Mouse (Mus musculus) left cerebral cortex, postnatal 10 days (tissue): ENCODE measurements around the gene Patj. TPM values are rescaled to one million over a fixed set of nuclear protein-coding genes. Genes with fewer than 3 reads are reported as not detected.
"Not testable (repeated sequence)": the region's sequence is repeated elsewhere in the genome, so short reads cannot be mapped to it uniquely, and the experiment has no call there.

Experiments used
- DNase-seq, 2 experiments: peaks; one replicate each; pipeline ENCODE4 v3.0.0; 2021 to 2022; ENCODE audit warnings: low spot score in 2 of 2, mixed read lengths in 1 of 2; ENCODE audit errors: extremely low spot score in 1 of 2
- intact Hi-C: fragments of 180-260 bp; cut with DNase I; formaldehyde crosslinking; loops from one replicate; pipeline ENCODE4 v1.15.1; 2025
- total RNA-seq, 2 experiments: library from RNA; stranded (reverse); gene quantifications; 2 replicates each; pipeline ENCODE4 v1.2.3; 2021

Gene Patj
- total RNA-seq, 2 experiments from 2014 or later: 7.7 to 8.1 TPM

DNA sequence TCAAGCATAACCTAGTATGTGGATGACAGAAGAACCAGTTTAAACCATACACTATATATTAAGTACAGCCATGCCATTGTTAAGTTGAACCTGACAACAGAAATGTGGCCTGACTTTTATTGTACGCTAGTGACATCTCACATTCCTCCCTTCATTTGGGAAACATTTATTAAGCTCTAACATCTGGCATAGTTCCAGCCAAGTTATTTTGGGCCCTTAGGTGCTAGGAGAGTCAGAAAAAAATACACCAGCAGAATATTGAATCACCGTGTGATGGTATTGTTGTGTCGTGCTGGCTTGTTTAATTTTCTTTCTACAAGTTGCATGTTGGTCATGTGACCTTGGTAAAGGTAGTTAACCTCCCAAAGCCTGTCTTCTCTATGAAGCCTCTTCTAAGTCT is 218.8 kb downstream of the Patj start:
- intact Hi-C loops: no loop called here
- no peak for DNase-seq

DNA sequence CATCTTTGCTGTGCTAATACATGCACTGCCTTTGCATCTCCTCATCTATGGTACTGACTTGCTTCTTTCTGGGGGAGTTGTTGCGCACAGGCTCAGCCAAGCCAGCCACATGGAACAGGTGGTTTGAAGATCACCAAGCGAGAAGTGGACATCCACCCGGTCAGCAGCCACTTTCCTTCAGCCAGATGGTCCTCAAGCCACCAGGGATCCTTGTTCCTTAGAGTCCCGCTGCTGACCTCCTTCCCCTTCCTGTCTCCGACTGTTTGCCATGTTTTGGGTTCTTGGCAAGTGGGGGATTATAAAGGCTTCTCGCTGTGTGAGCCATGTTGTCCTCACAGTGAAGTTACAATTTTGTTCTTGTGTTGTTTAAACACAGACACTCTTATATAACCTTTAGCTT is 223.6 kb downstream of the Patj start:
- intact Hi-C loops: no loop called here
- no peak for DNase-seq

DNA sequence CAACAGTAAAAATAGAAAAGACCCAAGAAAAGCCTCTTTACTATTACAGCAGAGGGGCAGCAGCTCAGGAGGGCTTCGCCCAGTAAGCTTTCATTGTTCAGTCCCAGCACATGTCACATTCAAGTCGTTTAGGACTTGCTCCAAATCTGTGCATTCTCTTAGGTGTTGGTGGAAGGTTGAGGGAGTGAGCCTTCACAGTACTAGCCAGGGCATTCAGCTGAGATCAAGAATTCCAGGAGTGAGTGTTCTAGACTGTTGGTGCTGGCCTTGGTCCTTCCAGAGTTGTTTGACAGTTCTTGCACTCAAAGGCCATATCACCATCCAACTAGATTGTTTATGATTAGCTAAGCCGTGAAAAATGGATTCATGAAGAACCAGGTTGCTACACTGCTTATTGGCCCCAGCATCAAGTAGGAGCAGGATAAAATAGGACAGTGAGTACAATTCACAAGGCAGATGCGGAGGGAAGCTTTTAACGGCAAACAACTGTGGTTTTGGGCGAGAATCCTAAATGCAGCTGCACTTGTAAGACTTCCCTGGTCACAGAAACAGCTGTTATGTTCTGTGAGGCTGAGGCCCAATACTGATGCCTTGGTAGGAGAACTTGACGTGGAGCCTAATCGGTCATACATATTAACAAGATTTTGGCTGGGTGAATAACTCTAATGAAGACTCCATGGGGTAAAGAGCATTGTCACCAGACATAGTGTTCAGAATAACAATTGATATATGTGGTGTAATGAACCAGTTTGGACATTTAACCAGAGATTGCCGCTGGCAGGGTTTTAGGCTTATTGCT is 225.6 kb downstream of the Patj start:
- DNase-seq: no peak
- intact Hi-C loops: no loop called here

DNA sequence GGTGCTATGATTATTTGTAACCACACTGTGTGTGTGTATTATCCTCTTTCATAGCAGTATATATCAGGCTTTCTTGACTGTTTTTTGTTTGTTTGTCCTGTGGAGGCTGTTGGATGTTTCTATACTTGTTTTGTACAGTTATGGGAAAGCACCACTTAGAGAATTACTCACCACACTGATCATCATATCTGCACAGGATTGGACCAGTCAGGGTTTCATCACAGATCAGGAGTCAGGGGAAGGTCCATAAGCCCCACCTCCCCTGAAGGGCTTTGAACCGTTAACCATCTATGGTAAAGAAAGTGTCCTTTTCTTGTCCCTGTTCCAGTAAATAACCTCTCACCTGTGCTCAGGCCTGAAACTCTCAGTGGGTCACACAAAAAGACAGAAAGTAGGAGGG is 226.6 kb downstream of the Patj start:
- DNase-seq: no peak
- intact Hi-C loops: no loop called here

DNA sequence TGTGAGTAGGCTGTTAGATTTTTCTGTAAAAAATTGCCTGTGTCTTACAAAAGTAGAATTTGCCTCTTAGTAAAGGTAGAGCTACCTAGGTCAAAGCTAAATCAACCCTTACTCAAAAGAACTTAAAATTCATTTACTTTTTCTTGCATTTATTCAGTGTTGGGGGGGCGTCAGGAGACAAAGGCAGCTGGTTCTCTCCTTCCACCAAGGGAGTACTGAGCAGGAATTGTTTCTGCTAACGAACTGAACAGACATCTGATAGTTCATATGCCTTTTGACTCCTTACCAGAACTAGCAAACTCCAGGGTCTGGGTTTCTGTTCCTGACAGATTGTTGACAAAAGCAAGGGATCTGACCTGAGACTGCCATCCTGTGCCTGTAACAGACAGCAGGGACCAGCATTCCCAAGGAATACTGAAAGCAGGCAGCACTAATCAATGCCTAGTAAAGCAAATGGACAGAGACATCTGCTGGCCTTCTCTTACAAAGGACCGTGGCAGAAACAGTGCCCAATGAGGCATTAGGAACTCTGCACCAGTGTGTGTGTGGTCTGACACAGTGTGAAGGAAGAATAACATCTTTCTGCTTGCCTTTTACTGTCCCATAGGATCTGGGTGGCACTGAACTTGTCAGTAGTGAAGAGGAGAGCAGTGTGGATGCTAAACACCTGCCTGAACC is 227.6 kb downstream of the Patj start:
- DNase-seq: no peak
- intact Hi-C loops: no loop called here

DNA sequence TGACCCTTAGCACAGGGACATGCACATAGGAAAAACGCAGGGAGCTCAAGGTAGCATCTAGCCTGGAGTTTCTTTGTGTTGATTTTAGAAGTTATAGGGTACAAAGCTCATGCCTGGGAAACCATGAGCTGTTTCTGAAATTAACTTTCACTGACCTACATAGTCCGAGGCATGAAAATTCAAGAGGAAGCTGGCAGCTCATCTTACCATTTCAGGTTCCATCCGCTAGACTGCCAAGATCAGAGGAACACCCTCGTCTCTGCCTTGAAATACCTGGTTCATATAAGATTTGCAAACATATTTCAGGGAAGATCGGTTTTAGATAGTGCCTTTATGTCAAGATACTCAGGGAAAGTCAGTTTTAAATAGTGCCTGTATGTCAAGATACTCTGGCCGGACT is 232.7 kb downstream of the Patj start:
- intact Hi-C loops: no loop called here
- DNase-seq: no peak

DNA sequence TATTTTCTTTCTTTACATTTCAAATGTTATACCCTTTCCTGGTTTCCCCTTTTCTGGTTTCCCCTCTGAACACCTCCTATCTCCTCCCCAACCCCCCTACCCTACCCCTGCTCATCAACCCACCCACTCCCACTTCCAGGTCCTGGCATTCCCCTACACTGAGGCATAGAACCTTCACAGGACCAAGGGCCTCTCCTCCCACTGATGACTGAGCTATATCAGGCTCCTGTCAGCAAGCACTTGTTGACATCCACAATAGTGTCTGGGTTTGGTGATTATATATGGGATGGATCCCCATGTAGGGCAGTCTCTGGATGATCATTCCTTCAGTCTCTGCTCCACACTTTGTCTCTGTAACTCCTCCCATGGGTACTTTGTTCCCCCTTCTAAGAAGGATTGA is 233.6 kb downstream of the Patj start:
- DNase-seq, intact Hi-C loops: not testable (repeated sequence)

DNA sequence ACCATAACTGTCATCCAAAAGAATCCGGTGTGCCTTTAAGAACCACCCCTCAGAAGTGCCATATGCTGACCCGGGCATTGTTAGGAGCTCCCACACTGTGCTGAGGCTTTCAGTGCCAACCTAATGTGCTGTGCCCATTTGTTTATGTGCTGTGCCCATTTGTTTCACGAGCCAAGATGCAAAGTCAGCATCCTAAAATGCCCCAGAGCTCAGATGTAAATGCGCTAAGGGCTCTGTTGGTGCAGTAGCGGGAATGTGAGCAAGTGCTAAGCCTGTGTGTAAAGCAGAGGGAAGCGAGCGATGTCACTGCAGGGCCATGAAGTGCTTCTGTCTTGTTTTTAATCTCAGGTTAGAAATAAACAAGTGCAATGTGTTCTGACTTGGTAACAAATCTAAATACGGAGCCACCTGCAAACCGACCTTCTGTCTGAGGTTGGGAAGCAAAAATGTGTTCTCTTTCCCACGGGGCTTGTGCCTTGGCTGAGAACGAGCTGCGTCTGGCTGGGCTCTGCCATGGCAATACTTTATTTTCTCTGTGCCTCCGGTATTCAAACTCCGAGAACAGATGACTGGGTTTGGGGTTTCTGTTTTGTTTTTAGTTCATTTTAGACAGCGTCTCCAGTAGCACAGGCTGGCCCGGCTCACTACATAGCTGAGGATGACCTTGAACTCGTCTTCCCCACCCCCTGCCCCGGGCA is 239.7 kb downstream of the Patj start:
- intact Hi-C loops: no loop called here
- DNase-seq: no peak

DNA sequence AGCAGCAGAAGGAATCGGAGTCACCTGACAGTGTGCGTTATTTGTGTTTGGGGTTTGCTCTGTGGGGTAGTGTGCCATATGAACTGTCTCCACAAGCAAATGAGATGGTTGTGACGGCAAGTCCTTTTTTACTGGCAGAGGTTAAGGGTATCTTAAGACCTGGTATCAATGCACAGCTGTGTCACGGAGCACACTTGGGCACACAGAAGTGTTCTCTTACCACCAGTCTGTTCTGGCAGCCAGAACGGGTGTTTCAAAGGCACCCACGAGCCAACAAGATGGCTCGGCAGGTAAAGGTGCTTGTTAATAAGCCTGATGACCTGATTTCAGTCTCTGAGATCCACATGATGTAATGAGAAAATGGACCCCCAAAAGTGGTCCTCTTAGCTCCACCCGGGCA is 243.1 kb downstream of the Patj start:
- no peak for DNase-seq
- intact Hi-C loops: no loop called here

DNA sequence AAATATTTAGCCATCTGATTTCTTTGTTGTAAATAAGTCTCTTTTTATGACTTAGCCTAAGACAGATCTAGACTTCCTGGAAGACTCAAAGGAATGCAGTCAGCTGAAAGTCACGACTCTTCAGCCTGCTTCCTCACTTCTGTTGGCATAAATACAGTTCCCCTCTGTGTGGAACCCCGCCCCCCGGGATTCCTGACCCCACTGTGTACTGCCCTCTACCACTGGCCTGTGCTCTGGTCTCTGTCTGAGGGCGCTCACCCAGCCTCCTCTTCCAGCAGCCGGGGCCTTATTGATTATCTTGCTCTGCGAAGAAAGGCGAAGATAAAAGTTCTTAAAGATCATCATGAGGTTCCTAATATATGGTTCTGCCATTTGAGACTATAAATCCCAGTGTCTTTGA is 258.1 kb downstream of the Patj start:
- intact Hi-C loops: no loop called here
- DNase-seq: no peak

DNA sequence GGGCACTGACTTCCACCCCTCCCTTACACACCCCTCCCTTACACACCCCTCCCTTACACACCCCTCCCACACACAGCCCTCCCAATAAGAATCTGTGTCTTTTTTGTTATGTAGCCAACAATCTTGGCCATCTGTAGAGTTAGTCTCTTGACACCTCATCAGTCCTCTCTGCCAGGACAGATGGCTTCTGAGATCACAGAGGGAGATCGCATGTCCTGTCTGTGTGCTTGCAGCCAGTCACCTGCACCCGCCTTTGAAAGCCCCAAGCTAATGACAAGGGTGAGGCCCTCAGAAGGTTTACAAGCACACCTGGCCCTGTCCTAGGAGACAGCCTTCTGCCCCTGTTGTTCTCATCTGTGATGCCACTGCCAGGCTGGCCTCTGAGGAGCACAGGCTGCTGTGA is 258.8 kb downstream of the Patj start:
- intact Hi-C loops: no loop called here
- DNase-seq: no peak

DNA sequence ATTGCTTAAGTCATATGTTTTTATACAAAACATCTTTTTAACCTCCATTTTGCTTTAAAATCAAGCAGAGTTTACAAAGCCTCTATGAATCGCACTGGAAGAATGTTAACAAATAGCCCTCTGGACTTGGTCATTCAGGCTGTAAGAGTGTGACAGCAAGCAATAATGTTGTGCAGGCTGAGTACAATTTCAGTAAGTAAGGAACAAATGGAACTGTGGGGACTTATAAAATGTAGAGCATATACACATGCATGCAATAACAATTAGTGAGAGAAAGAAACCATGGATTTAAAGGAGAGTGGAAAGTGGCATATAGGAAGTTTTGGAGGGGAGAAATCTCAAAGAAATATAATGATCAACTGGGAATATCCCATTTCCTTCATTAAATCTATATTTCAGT is 261.2 kb downstream of the Patj start:
- intact Hi-C loops: no loop called here
- DNase-seq: no peak

DNA sequence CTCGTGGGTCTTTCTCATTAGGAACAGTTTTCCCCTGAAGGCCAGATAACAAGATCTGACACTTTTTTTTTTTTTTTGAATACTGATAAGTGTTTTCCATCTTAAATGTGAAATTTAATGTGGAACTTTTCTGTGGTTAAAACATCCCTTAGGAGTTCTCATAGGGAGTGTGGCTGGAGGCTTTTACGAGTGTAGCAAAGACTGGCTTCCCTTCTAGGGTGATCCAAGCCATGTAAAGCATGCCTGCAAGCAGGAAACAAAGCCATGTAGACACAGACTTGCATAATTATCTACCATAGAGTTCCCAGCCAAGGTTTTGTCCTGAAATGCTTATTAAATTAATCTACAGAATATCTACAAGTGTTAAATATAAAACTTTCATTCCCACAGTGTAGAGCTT is 263.4 kb downstream of the Patj start:
- intact Hi-C loops: no loop called here
- DNase-seq: no peak

DNA sequence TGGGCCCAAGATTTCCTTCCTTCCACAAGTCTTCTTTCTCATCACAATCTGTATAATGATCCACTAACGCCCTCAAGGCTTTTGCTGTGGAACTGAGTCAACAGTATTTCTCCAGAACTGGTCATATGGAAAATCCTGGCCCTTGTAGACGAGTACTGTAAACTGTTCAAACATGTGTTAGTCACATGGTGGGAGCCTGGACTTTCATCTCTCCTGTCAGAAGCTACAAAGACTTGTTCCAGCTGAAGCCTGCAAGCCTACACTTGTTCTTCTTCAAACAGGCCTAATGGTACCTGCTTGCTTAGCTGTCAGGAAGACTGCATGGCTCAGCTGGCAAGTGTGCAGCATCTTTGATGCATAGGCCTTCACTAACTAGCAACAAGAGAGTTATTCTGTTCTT is 264.9 kb downstream of the Patj start:
- intact Hi-C loops: no loop called here
- no peak for DNase-seq

DNA sequence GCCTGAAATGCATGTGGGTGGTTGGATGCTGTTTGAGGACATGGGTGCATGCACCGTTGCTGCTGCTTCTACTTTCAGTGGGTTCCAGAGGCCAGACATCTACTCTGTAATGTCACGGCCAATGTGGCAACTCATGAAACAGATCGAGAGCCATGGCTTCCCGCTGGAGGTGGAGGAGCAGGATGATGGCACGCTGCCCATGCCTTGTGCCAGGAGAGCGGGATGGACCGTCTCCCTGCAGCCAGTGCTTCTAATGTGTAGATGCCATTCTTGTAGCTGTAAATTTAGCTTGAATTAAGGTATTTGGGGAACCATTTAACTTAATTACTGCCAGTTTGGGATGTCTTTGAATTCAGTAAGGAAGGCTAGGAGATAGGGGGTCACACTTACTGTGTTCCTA is 270.3 kb downstream of the Patj start:
- no peak for DNase-seq
- intact Hi-C loops: no loop called here

DNA sequence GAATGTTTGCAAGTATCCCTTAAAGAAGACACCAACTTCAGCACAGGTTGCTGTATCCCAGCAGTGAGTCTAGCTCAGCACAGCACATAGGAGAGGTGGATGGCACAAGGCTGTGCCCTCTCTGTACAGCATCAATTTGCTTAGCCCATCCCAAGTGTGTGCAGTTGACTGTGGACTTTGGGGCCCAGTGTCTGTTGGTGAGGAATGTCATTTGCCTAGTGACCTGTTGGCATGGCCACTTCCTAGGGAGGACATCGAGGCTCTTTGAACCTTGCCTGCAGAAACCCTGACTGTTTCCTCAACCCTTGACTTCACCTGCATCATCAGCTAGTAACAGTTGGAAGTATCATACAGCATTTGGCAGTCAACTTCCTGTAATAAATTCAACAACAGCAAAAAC is 270.9 kb downstream of the Patj start:
- DNase-seq: no peak

DNA sequence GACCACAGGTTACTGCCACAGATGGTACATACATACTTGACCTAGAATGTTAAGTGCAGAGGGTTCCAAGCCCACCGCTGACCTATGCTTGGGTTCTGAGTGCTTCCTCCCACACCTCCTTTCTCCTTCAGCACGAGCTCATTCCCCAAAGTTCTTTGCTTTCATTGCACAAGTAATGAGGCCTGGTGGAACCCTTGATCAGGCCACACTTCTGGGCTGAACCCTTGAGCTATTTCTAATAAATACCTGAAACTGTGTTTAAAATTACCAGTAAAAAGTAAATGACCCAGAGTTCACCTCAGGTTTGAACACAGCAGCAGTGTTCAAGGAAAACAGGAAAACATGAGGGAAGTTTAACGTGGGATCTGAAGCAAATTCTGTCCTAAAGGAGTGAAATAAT is 271.4 kb downstream of the Patj start:
- no peak for DNase-seq
- intact Hi-C loops: no loop called here

More for the DNA sequence above, 270.9 kb downstream of the Patj start:
- intact Hi-C loops: no loop called here

DNA sequence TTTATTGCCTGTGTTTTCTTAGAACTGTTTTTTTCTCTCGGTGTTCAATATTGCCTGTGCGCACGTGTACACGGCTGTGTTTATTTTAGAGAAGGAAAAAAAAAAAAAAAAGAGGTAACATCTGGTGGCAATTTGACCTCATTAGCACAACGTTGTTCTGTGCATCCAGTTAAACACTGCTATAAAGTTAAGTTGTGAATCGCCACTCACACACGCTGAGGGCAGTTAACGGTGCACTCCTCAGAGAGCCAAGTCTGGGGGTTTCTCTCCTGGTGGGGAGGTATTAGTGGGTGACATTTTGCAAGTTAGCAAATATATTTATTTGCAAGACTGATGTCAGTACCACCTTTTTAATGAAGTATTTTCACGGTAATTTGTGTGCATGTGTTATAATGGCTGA is 281.9 kb downstream of the Patj start:
- no peak for DNase-seq
- intact Hi-C loops: no loop called here

DNA sequence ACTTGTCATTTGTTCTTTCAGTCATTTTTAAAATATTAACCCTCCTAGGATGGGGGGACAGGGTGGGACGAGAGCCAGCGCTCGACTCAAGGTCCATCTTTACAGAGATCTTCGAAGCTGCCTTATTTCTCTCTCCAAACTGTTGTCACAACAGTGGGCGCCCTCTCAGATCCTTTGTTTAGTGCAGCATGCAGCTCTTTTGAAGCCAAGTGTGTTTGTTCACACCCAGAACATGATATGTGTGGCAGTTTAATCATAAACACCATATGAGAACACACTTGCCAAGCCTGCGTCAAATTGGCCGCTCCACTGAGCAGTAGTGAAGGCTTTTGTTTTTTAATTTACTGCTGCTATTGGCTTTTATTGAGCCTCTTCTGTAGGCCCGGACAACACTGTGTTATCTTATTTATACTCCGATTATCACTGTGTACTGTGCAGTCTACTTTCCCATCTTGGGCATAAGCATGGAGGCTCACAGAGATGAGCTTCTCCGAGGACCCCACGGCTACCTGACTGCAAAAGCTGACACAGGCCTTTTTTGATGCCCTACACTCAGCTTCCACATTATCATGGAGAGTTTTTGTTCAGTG is 291.2 kb downstream of the Patj start:
- DNase-seq: no peak
- intact Hi-C loops: no loop called here

DNA sequence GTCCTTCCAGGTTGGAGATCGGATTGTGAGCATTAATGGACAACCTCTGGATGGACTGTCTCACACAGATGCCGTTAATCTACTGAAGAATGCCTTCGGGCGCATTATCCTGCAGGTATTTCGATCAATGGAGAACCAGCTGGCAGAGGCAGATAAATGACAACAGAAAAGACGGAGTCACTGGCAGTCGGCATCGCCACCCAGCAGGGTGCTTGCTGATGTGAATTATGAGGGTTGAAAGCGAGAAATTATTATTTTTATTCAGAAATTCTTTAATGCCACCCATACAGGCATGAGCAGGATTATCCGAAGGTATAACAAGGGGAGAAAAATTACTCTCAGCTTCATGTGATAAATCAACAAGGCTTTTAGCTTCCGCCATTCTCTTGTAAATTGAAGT is 292.5 kb downstream of the Patj start:
- no peak for DNase-seq
- intact Hi-C loops: no loop called here
